Mouse (Mus musculus) olfactory bulb, adult 2 months (tissue): ENCODE results near the gene Krt80.

ENCODE experiments used
- CTCF ChIP-seq: fragments of 200-500 bp; IDR thresholded peaks from 2 replicates; pipeline ENCODE4 v1.5.1; 2012; ENCODE audit warnings: low read depth, mild to moderate bottlenecking, low read length, moderate library complexity; ENCODE audit not compliant: insufficient read depth
- POLR2A ChIP-seq: fragments of 200-500 bp; IDR thresholded peaks from 2 replicates; pipeline ENCODE4 v1.6.1; 2012; ENCODE audit warnings: mild to moderate bottlenecking, low read depth, low read length, moderate library complexity; ENCODE audit not compliant: insufficient read depth

GRCm38 (mm10) chr15:101396466-101396865 lies 26.5 kb upstream of the Krt80 start:
- no peak for TF ChIP-seq CTCF
- no peak for TF ChIP-seq POLR2A
